Mouse (Mus musculus) small intestine, adult 2 months (tissue): Measurements from ENCODE around the gene Mrap2.

ENCODE experiments used
- CTCF ChIP-seq: fragments of 200-500 bp; IDR thresholded peaks from 2 replicates; pipeline ENCODE4 v1.5.1; 2012; ENCODE audit warnings: low read depth, mild to moderate bottlenecking, control low read depth, inconsistent platforms, low read length, moderate library complexity, mixed read lengths; ENCODE audit not compliant: insufficient replicate concordance, insufficient read length; ENCODE audit errors: extremely low read depth
- POLR2A ChIP-seq: fragments of 200-500 bp; IDR thresholded peaks from 2 replicates; pipeline ENCODE4 v1.6.1; 2012; ENCODE audit warnings: low read depth, mild to moderate bottlenecking, control low read depth, inconsistent platforms, low read length, moderate library complexity

DNA sequence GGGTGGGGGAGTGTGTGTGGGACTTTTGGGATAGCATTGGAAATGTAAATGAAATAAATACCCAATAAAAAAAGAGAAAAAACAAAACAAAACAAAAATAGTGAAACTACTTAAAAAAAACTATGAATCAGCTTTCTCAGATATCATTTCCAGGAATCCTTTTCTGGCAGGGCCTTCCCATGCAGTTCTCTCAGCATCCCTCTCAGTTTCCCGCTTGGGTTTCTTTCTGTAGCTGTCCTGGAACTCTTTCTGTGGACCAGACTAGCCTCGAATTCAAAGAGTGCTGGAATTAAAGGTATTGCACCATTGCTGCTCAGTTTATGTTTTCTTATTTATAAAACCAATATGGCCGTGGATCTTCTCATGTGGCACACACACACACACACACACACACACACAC, 1.0 kb upstream of the Mrap2 start:
- TF ChIP-seq POLR2A: no peak
- no peak for TF ChIP-seq CTCF
